Mouse (Mus musculus): ENCODE results near the gene Fyb. TPM values are rescaled to one million over a fixed set of nuclear protein-coding genes. Genes with fewer than 3 reads are reported as not detected.
A peak's percentile ranks its signal among the peaks of the same experiment; 100 is the strongest.

Gene Fyb
- polyA plus RNA-seq, 1 experiment from 2014 or later: 1.3 TPM

DNA sequence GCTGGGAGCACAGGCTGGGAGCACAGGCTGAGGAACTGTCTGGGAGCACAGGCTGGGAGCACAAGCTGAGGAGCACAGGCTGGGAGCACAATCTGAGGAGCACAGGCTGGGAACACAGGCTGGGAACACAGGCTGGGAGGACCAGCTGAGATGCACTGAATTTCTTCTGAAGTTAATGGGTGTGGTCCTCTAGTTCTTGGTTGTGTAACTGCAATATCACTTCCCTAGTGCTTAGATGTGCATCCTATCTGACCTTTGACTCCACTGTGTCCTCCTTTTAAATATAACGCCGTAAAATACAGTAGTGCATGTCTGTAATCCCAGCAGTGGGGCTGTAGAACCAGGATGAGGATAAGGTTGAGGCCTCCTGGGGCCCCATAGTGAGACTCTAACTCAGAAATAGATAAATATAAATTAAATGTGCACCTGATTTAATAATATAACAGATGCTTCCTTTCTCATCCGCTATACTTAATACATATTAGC lies 11.2 kb downstream of the Fyb start:
- in situ Hi-C loops (cut with MboI; ENCODE audit: low pct_unique_long_range_greater_than_20kb): no loop called here
- CTCF ChIA-PET: no interaction called here
- ATAC-seq: no peak

DNA sequence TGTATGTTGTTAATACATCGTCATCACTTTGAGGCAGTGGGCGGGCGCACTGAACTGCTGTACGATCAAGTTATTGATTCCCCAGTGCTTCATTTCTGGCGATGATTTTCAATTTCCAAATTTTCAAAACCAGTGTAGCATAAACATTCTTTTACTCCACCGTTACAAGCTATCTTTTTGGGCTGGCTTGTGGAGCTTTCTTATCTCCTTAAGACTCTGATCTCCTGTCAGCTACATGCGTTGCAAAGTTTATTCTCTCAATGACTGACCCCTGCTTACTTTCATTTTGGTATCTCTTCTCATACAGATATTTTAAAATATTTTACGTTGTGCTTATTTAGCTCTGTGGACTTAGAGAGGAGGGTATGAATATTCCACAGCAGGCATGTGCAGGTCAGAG lies 11.9 kb downstream of the Fyb start:
- CTCF ChIA-PET: no interaction called here
- POLR2A ChIA-PET: no interaction called here
- TF ChIP-seq CTCF (IDR thresholded peaks at IDR 0.05): no peak

More for the DNA sequence above, 11.2 kb downstream of the Fyb start:
- no peaks in the 10 kb centered on the region for H3K27me3 ChIP-seq
- no peak for DNase-seq (ENCODE audit: low read depth, low spot score)
- TF ChIP-seq CTCF (IDR thresholded peaks at IDR 0.05): no peak
- POLR2A ChIA-PET: no interaction called here

DNA sequence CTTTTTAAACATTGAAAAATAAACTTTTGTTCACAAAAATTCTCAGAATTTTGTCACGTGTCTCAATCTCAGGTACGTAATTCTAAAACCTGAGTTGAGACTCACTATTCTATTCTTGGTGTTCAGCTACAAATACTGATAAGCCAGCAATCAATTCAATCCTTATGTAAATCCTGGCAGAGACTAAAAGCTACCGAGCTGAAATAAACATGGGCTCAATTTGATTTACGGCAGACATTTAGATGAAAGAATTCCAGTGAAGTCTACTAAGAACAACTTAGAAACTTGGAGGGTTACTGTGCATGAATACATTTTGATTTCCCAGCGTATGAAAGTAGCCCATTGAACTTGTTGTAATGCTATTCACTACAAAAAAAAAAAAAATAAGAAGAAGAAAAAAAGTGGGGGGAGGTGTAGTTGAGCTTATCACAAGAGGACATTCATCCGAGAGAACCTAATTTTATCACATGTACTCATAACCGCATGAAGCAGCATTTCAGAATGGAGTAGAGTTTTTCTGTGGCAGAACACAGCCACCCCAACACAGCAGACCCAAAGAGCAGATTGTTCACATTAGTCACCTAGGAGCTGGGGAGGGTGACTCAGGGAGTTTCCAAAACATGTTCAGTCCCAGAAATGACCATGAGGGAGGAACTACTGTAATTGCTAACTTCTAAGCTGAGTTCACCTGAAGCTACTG lies 17.1 kb downstream of the Fyb start:
- ChIA-PET CTCF (interaction anchor here (2.0 kb wide), 1 partner anchor 15 kb away, joined by 7 read pairs; no protein-coding TSS in a partner anchor), POLR2A (no interaction called here)
- TF ChIP-seq CTCF (IDR thresholded peaks at IDR 0.05): no peak
- no peak for DNase-seq (ENCODE audit: low read depth, low spot score)
- in situ Hi-C loops (cut with MboI; ENCODE audit: low pct_unique_long_range_greater_than_20kb): no loop called here
- no peak for ATAC-seq
- H3K27me3 ChIP-seq: no peaks in the 10 kb centered on the region

More for the DNA sequence above, 11.9 kb downstream of the Fyb start:
- DNase-seq (ENCODE audit: low read depth, low spot score): no peak
- H3K27me3 ChIP-seq: no peaks in the 10 kb centered on the region
- ATAC-seq: no peak
- in situ Hi-C loops (cut with MboI; ENCODE audit: low pct_unique_long_range_greater_than_20kb): no loop called here

DNA sequence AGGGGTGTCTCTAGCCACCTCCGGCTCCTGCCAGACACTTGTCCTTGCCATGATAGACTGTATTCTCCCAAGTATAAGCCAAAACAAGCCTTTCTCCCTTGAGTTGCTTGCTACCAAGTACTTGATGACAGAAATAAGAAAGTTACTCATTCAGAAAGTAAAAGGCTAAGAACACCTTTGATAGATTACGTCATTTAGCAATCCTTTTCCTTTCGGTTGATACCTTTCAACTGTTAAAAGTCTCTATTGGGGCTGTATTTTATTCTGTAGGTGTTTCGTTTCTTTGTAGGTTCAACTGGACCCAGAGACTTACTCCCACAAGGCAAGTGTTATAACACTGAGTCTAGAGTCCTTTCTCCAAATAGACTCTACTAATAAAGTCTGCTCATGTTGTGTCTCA lies 26.3 kb downstream of the Fyb start:
- ATAC-seq (no peak), DNase-seq (ENCODE audit: low read depth, low spot score) (no peak)
- TF ChIP-seq CTCF (IDR thresholded peaks at IDR 0.05): no peak
- ChIA-PET POLR2A (no interaction called here), CTCF (interaction anchor here (2.1 kb wide), 1 partner anchor 10 kb away, joined by 8 read pairs; no protein-coding TSS in a partner anchor)
- in situ Hi-C loops (cut with MboI; ENCODE audit: low pct_unique_long_range_greater_than_20kb): no loop called here
- H3K27me3 ChIP-seq: no peaks in the 10 kb centered on the region

DNA sequence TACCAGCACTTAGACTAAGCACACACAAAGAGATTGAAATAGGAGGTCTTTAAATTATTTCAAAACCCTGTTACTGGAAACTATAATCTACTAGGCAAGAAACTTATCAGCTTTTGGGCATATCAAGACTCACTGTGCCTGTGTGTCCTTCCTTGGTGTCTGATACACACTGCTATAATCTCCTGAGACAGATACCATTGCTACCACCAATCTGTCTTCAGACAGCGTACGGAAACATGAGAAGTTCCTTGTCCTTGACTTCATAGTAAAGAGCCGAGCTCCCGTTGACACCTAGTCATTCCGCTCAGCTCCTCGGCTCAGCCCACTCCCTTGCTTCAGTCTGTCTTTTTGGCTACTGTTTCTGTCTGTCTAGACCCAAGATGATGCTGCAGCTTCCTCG lies 29.2 kb downstream of the Fyb start:
- no peak for TF ChIP-seq CTCF (IDR thresholded peaks at IDR 0.05)
- ATAC-seq: no peak
- in situ Hi-C loops (cut with MboI; ENCODE audit: low pct_unique_long_range_greater_than_20kb): loop anchor here (25.0 kb wide), 2 partner anchors 115 to 1315 kb away; partner anchors contain the start of genes C9 and Ptger4
- CTCF ChIA-PET: interaction anchor here (1.5 kb wide), 1 partner anchor 11 kb away, joined by 5 read pairs; no protein-coding TSS in a partner anchor
- H3K27me3 ChIP-seq: no peaks in the 10 kb centered on the region
- POLR2A ChIA-PET: no interaction called here
- no peak for DNase-seq (ENCODE audit: low read depth, low spot score)

DNA sequence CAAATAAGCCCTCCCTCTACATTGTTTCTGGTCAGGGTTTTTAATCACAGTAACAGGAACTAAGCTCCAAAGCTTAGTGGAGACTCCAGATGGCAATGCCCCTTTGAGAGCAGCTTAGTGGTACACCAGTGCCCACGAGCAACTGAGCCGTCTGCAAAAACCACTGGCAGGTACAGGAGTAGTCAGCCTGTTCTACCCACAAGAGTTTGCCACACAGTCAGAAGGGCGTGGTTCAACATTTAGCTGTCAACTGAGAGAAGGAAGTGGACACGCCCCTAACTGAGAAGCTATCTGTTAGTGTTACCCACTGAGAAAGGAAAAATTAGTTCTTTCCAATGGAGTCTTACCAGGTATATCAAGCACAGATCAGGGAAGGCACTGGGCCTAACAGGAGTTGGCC lies 32.1 kb downstream of the Fyb start:
- in situ Hi-C loops (cut with MboI; ENCODE audit: low pct_unique_long_range_greater_than_20kb): loop anchor here (25.0 kb wide), 2 partner anchors 117 to 1317 kb away; partner anchors contain the start of genes C9 and Ptger4
- ATAC-seq (no peak), DNase-seq (ENCODE audit: low read depth, low spot score) (no peak)
- no peaks in the 10 kb centered on the region for H3K27me3 ChIP-seq
- TF ChIP-seq CTCF (IDR thresholded peaks at IDR 0.05): no peak
- POLR2A ChIA-PET: no interaction called here
- CTCF ChIA-PET: interaction anchor here (2.2 to 4.2 kb wide), 2 partner anchors 15 to 16 kb away, joined by 7 to 14 read pairs; no protein-coding TSS in a partner anchor

DNA sequence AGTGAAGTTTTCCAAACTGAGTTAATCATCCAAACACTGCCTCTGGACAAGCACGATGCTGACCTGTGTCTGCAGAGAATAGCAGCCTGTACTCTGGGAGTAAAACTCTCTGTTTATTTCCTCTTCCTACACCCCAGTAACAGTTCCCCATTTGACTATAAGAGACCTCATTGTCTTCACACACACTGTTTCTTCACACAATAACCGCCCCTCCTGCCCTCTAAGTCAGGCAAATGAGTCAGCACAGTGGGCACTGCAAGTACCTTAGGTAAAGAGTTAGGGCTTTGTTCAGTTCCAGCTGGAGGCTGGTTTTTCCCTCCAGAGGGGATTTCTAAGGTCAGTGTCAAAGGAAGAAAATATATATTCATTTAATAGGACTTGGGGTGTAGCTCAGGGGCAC lies 32.9 kb downstream of the Fyb start:
- peak; percentile 47 for ATAC-seq
- in situ Hi-C loops (cut with MboI; ENCODE audit: low pct_unique_long_range_greater_than_20kb): loop anchor here (25.0 kb wide), 2 partner anchors 118 to 1318 kb away; partner anchors contain the start of genes C9 and Ptger4
- CTCF ChIA-PET: interaction anchor here (2.2 to 4.2 kb wide), 2 partner anchors 15 kb away, joined by 7 to 14 read pairs; no protein-coding TSS in a partner anchor
- no peaks in the 10 kb centered on the region for H3K27me3 ChIP-seq
- no peak for DNase-seq (ENCODE audit: low read depth, low spot score)
- no peak for TF ChIP-seq CTCF (IDR thresholded peaks at IDR 0.05)
- POLR2A ChIA-PET: no interaction called here

DNA sequence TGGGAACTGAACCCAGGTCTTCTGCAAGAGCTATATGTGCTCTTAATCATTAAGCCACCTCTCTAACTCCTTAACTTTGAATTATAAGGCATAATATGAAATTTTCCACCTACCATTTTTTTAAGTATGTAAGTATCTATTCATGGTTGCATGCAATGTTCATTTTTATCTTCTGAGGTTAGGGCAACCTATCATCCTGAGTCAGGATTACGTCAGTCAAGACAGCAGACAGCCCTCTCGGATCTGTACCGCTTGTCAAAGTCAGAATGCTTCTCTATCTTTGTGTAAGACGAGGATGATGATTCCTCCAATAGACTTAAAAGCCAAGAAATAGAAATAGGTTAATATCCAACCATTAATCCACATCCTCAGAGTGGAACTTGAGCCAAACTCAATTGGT lies 33.6 kb downstream of the Fyb start:
- ATAC-seq (no peak), DNase-seq (ENCODE audit: low read depth, low spot score) (no peak)
- POLR2A ChIA-PET: interaction anchor here (0.6 kb wide), 1 partner anchor 164 kb away, joined by 3 read pairs; no protein-coding TSS in a partner anchor
- in situ Hi-C loops (cut with MboI; ENCODE audit: low pct_unique_long_range_greater_than_20kb): loop anchor here (25.0 kb wide), 2 partner anchors 119 to 1319 kb away; partner anchors contain the start of genes C9 and Ptger4
- H3K27me3 ChIP-seq: no peaks in the 10 kb centered on the region
- CTCF ChIA-PET: interaction anchor here (4.2 kb wide), 1 partner anchor 14 kb away, joined by 14 read pairs; no protein-coding TSS in a partner anchor
- TF ChIP-seq CTCF (IDR thresholded peaks at IDR 0.05): no peak

DNA sequence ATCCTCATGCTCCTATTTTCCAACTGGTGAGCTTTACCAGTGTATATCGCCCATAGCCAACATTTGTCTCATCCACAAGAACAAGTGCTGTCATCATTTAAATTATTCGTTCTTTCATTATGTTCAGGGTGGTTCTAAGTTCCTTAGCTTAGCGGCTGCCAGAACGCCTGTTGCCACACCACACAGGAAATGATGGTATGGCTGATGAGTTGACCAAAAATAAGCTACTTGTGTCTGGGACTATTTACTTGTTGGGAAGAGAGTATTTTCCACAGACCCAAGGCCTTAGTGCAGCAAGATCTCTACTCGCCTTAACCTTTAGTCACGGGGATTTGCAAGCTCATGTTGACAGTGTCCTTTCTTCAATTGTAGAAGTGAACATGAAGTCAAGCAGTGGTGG lies 34.3 kb downstream of the Fyb start:
- POLR2A ChIA-PET: interaction anchor here (0.6 kb wide), 1 partner anchor 164 kb away, joined by 3 read pairs; no protein-coding TSS in a partner anchor
- CTCF ChIA-PET: interaction anchor here (1.9 to 4.2 kb wide), 2 partner anchors 14 kb away, joined by 13 to 14 read pairs; no protein-coding TSS in a partner anchor
- ATAC-seq (no peak), DNase-seq (ENCODE audit: low read depth, low spot score) (no peak)
- TF ChIP-seq CTCF (IDR thresholded peaks at IDR 0.05): no peak
- in situ Hi-C loops (cut with MboI; ENCODE audit: low pct_unique_long_range_greater_than_20kb): loop anchor here (25.0 kb wide), 2 partner anchors 120 to 1320 kb away; partner anchors contain the start of genes C9 and Ptger4
- H3K27me3 ChIP-seq: no peaks in the 10 kb centered on the region

DNA sequence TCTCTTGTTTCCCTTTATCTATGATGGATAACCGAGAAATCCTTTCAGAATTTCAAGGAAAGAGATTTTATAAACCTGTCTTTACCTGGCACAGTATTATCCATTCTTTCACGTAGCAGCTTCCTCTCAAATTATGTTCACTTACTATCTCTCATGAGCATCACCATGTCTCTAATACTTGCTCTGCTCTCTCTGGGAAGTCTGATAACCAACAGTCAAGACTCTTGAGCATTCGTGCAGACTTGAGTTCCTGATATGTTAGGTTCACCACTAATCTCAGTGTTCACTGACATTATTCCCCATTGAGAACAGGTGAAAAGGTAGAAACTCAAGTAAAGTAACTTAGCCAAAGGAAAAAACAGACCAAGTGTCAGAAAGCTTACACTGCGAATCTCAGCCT lies 34.9 kb downstream of the Fyb start:
- DNase-seq (ENCODE audit: low read depth, low spot score) (no peak), ATAC-seq (no peak)
- TF ChIP-seq CTCF (IDR thresholded peaks at IDR 0.05): no peak
- no peaks in the 10 kb centered on the region for H3K27me3 ChIP-seq
- POLR2A ChIA-PET: no interaction called here
- in situ Hi-C loops (cut with MboI; ENCODE audit: low pct_unique_long_range_greater_than_20kb): loop anchor here (25.0 kb wide), 2 partner anchors 120 to 1320 kb away; partner anchors contain the start of genes C9 and Ptger4
- CTCF ChIA-PET: interaction anchor here (1.9 to 2.6 kb wide), 2 partner anchors 9 to 13 kb away, joined by 8 to 13 read pairs; no protein-coding TSS in a partner anchor

Measured in Patski (cell line).